Mouse (Mus musculus) CH12.LX (cell line): ENCODE measurements around the gene Ngfr. TPM values are rescaled to one million over a fixed set of nuclear protein-coding genes. Genes with fewer than 3 reads are reported as not detected.
A peak's percentile ranks its signal among the peaks of the same experiment; 100 is the strongest.

Experiments
- DNase-seq: peaks from one replicate; pipeline ENCODE4 v3.0.0-alpha.2; 2013; ENCODE audit errors: extremely low read depth
- H3K27ac ChIP-seq: 2 replicates; pipeline ENCODE4 v1.5.1; 2012; ENCODE audit warnings: low read depth, mild to moderate bottlenecking, control low read depth, moderate library complexity; ENCODE audit not compliant: insufficient read depth
- H3K27me3 ChIP-seq: replicated peaks from 2 replicates; pipeline ENCODE3; 2012; ENCODE audit warnings: inconsistent platforms
- H3K36me3 ChIP-seq, 2 experiments: replicated peaks in 1 of 2; 2 replicates each; pipeline versions ENCODE3 to v1.6.1; 2012; ENCODE audit warnings: inconsistent platforms in 1 of 2, low read length in 1 of 2, mild to moderate bottlenecking in 1 of 2, mixed read lengths in 1 of 2, moderate library complexity in 1 of 2; ENCODE audit not compliant: control insufficient read depth in 1 of 2, insufficient read depth in 1 of 2
- H3K4me1 ChIP-seq, 2 experiments: 2 replicates each; pipeline ENCODE4 v1.6.1; 2012; ENCODE audit warnings: inconsistent platforms in 1 of 2, moderate library complexity in 1 of 2; ENCODE audit not compliant: insufficient read depth in 2 of 2, control insufficient read depth in 1 of 2
- H3K4me2 ChIP-seq: 2 replicates; pipeline ENCODE4 v1.6.1; 2012; ENCODE audit warnings: low read depth, mild to moderate bottlenecking, control low read depth; ENCODE audit not compliant: poor library complexity, insufficient read depth, severe bottlenecking
- H3K4me3 ChIP-seq, 3 experiments: fragments of 150-350 bp in 1 of 3; sonication (generic) in 1 of 3; replicated peaks in 1 of 3; 2 replicates each; pipeline versions ENCODE3 to v1.5.1; 2011 to 2012; ENCODE audit warnings: low read depth in 2 of 3, low read length in 2 of 3, mild to moderate bottlenecking in 2 of 3, moderate library complexity in 2 of 3, control low read depth in 1 of 3, improper control_type of control experiment in 1 of 3, inconsistent platforms in 1 of 3, mixed read lengths in 1 of 3; ENCODE audit not compliant: poor library complexity in 1 of 3
- H3K79me2 ChIP-seq: replicated peaks from 2 replicates; pipeline ENCODE4 v1.6.1; 2012; ENCODE audit warnings: mild to moderate bottlenecking, moderate library complexity; ENCODE audit not compliant: control insufficient read depth, poor library complexity, insufficient read depth, severe bottlenecking; ENCODE audit errors: extremely low read depth
- H3K9ac ChIP-seq: 2 replicates; pipeline ENCODE4 v1.6.1; 2012; ENCODE audit warnings: low read depth, mild to moderate bottlenecking, control low read depth, moderate library complexity; ENCODE audit not compliant: insufficient read depth
- H3K9me3 ChIP-seq: replicated peaks from 2 replicates; pipeline ENCODE3; 2012; ENCODE audit warnings: low read length, inconsistent platforms, mixed read lengths
- BHLHE40 ChIP-seq: IDR thresholded peaks from 2 replicates; pipeline ENCODE4 v1.6.1; 2011; ENCODE audit warnings: mild to moderate bottlenecking, low read depth, low read length, improper control_type of control experiment
- CHD2 ChIP-seq: IDR thresholded peaks from 2 replicates; pipeline ENCODE4 v1.6.1; 2011; ENCODE audit warnings: low read length, improper control_type of control experiment
- CTCF ChIP-seq, 2 experiments: IDR thresholded peaks in 1 of 2; conservative IDR thresholded peaks in 1 of 2; 2 replicates each; pipeline ENCODE4 v1.5.1; 2011 to 2012; ENCODE audit warnings: low read depth in 2 of 2, low read length in 2 of 2, improper control_type of control experiment in 1 of 2, inconsistent platforms in 1 of 2, mild to moderate bottlenecking in 1 of 2, moderate library complexity in 1 of 2
- ETS1 ChIP-seq: conservative IDR thresholded peaks from 2 replicates; pipeline ENCODE4 v1.6.1; 2012; ENCODE audit warnings: low read depth, mild to moderate bottlenecking, inconsistent platforms, low read length, improper control_type of control experiment, moderate library complexity
- HCFC1 ChIP-seq: IDR thresholded peaks from 2 replicates; pipeline ENCODE4 v1.6.1; 2012; ENCODE audit warnings: low read depth, mild to moderate bottlenecking, inconsistent platforms, low read length, improper control_type of control experiment
- JUN ChIP-seq: IDR thresholded peaks from 2 replicates; pipeline ENCODE4 v1.6.1; 2011; ENCODE audit warnings: low read depth, mild to moderate bottlenecking, low read length, improper control_type of control experiment, moderate library complexity; ENCODE audit not compliant: insufficient read depth
- MAFK ChIP-seq: IDR thresholded peaks from 2 replicates; pipeline ENCODE4 v1.6.1; 2011; ENCODE audit warnings: low read length, improper control_type of control experiment; ENCODE audit not compliant: insufficient replicate concordance
- MEF2A ChIP-seq: IDR thresholded peaks from 2 replicates; pipeline ENCODE4 v1.6.1; 2014; ENCODE audit warnings: low read depth, mild to moderate bottlenecking, inconsistent platforms, low read length, improper control_type of control experiment, borderline replicate concordance
- MXI1 ChIP-seq: IDR thresholded peaks from 2 replicates; pipeline ENCODE4 v1.6.1; 2011; ENCODE audit warnings: mild to moderate bottlenecking, low read depth, low read length, improper control_type of control experiment
- NELFE ChIP-seq: IDR thresholded peaks from 2 replicates; pipeline ENCODE4 v1.6.1; 2011; ENCODE audit warnings: low read depth, low read length, improper control_type of control experiment
- RAD21 ChIP-seq: IDR thresholded peaks from 2 replicates; pipeline ENCODE4 v1.6.1; 2011; ENCODE audit warnings: low read depth, mild to moderate bottlenecking, low read length, improper control_type of control experiment, moderate library complexity
- UBTF ChIP-seq: IDR thresholded peaks from 2 replicates; pipeline ENCODE4 v1.6.1; 2012; ENCODE audit warnings: low read depth, mild to moderate bottlenecking, inconsistent platforms, low read length, improper control_type of control experiment, moderate library complexity
- USF1 ChIP-seq: IDR thresholded peaks from 2 replicates; pipeline ENCODE4 v1.6.1; 2014; ENCODE audit warnings: low read depth, mild to moderate bottlenecking, inconsistent platforms, low read length, improper control_type of control experiment
- ZC3H11A ChIP-seq: IDR thresholded peaks from 2 replicates; pipeline ENCODE4 v1.6.1; 2012; ENCODE audit warnings: low read depth, mild to moderate bottlenecking, inconsistent platforms, low read length, improper control_type of control experiment
- ZKSCAN1 ChIP-seq: IDR thresholded peaks from 2 replicates; pipeline ENCODE4 v1.6.1; 2012; ENCODE audit warnings: low read depth, inconsistent platforms, low read length, improper control_type of control experiment, borderline replicate concordance
- ZMIZ1 ChIP-seq: IDR thresholded peaks from 2 replicates; pipeline ENCODE4 v1.6.1; 2012; ENCODE audit warnings: low read depth, mild to moderate bottlenecking, inconsistent platforms, low read length, improper control_type of control experiment
- ZNF384 ChIP-seq: IDR thresholded peaks from 2 replicates; pipeline ENCODE4 v1.6.1; 2012; ENCODE audit warnings: low read depth, low read length, improper control_type of control experiment, inconsistent platforms
- dilution Hi-C: fragments of 300-500 bp; cut with MboI; formaldehyde crosslinking; loops from 2 replicates; pipeline ENCODE4 v1.14.3; 2020; ENCODE audit warnings: low sequenced_read_pairs; ENCODE audit not compliant: extremely low pct_unique_long_range_greater_than_20kb, extremely low pct_ligation_motif_present
- in situ Hi-C: fragments of 300-500 bp; cut with MboI; formaldehyde crosslinking; loops from 3 replicates; pipeline ENCODE4 v1.14.3; 2019; ENCODE audit warnings: low sequenced_read_pairs, low pct_ligation_motif_present, low pct_unique_long_range_greater_than_20kb, mixed read lengths
- polyA plus RNA-seq: library from polyadenylated mRNA; unstranded; fragments of >175 nt; gene quantifications from 2 replicates; pipeline ENCODE4 v1.2.1, GENCODE M21; 2012; ENCODE audit warnings: low read depth; ENCODE audit not compliant: insufficient read length
- total RNA-seq, 2 experiments: library from RNA; depleted of rRNA; stranded (reverse); fragments of 300-350 nt in 1 of 2; fragments of >200 nt in 1 of 2; gene quantifications; 2 replicates each; pipeline ENCODE4 v1.2.3; 2012 to 2014

Gene Ngfr
- total and polyA plus RNA-seq, 3 experiments: not detected

DNA sequence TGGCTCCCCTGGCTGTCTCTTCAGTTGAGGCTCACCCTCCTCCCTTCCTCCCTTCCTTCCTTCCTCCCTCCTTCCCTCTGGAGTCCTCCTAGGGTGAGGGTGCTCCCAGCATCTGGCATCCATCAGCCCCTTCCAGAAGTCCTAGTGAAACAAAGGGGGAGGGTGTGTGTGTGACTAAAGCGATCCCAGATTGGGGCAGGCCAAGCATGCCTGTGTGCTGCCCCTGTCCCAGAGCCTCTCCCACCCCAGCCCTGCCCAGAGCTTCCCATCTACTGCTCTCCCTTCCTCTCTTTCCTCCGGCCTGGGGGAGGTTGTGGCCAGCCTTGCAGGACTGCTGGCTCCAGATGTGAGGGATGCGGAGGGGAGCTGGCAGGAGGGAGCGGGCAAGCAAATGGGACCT is 43.8 kb upstream of the Ngfr start:
- in situ Hi-C loops (no loop called here), dilution Hi-C loops (no loop called here)

DNA sequence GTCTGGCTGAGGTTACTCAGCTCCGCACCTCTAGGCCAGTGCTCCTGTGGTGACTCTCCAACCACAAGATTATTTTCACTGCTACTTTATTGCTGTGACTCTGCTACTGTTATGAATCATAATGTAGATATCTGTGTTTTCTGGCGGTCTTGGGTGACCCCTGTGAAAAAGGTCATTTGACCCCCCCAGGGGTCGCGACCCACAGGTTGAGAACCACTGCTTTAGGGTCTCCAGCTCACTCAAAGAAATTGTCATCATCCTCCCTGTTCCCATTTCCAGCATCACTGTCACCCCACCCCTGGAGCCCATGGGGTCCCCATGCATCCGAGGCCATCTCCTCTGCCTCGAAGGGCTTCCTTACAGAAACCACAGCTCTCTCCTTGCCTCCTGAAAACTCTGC is 43.0 kb upstream of the Ngfr start:
- dilution Hi-C loops (no loop called here), in situ Hi-C loops (no loop called here)
- DNase-seq: no peak
- no peak overlapping the region for H3K27ac ChIP-seq
- TF ChIP-seq CHD2 (peak; percentile 66; the same call in 1 of the 2 replicates), MAFK (no peak)
- H3K27me3 ChIP-seq: peaks cover 95% of the 10 kb centered on the region
- no peaks in the 10 kb centered on the region for H3K4me1 ChIP-seq
- no peak overlapping the region for H3K9ac ChIP-seq
- no peak overlapping the region for H3K4me2 ChIP-seq
- no peaks in the 10 kb centered on the region for H3K9me3 ChIP-seq
- no peaks in the 10 kb centered on the region for H3K36me3 ChIP-seq
- no peaks in the 10 kb centered on the region for H3K79me2 ChIP-seq
- no peak overlapping the region for H3K4me3 ChIP-seq

More for the DNA sequence above, 43.8 kb upstream of the Ngfr start:
- no peaks in the 10 kb centered on the region for H3K4me1 ChIP-seq
- DNase-seq: no peak
- H3K27ac ChIP-seq: no peak overlapping the region
- H3K4me2 ChIP-seq: no peak overlapping the region
- H3K9me3 ChIP-seq: no peaks in the 10 kb centered on the region
- H3K9ac ChIP-seq: no peak overlapping the region
- H3K36me3 ChIP-seq: no peaks in the 10 kb centered on the region
- TF ChIP-seq ZNF384 (no peak), CHD2 (no peak)
- TF ChIP-seq, all 38 proteins: peak for 0
- no peak overlapping the region for H3K4me3 ChIP-seq
- H3K79me2 ChIP-seq: no peaks in the 10 kb centered on the region
- peaks cover 92% of the 10 kb centered on the region for H3K27me3 ChIP-seq

DNA sequence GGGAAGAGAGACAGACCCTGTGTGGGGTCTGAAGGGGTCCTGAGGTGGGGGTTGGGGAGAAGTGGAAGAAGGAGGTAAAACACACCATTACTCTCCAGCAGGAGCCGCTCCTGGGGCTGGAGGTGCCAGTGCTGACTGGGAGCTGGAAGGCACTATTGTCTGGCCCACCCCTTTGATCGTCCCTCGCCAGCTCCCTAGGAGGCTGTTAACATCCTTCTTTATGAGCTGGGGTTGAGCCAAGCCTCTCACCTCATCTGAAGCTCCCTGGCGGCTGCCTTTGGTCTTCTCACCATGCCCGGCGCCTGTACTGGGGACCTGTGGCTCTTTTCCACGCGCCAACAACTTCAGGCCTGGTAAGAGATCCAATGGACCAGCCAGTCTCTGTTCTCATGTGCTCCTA is 34.9 kb upstream of the Ngfr start:
- H3K36me3 ChIP-seq: no peaks in the 10 kb centered on the region
- H3K27ac ChIP-seq: no peak overlapping the region
- no peak overlapping the region for H3K9ac ChIP-seq
- dilution Hi-C loops (no loop called here), in situ Hi-C loops (no loop called here)
- no peaks in the 10 kb centered on the region for H3K4me1 ChIP-seq
- no peak overlapping the region for H3K4me3 ChIP-seq
- H3K79me2 ChIP-seq: no peaks in the 10 kb centered on the region
- H3K9me3 ChIP-seq: no peaks in the 10 kb centered on the region
- no peak for DNase-seq
- H3K4me2 ChIP-seq: no peak overlapping the region
- peaks cover 91% of the 10 kb centered on the region for H3K27me3 ChIP-seq
- TF ChIP-seq ETS1 (no peak), ZKSCAN1 (no peak), USF1 (no peak), CHD2 (no peak), ZC3H11A (no peak), CTCF (conservative IDR thresholded peaks at IDR 0.05 in 1 of 2, IDR thresholded peaks at IDR 0.05 in 1 of 2; ENCODE audit: low read depth in 2 of 2, low read length in 2 of 2) (no peak), ZMIZ1 (no peak), MEF2A (no peak), BHLHE40 (no peak), NELFE (no peak), JUN (no peak), RAD21 (no peak), UBTF (no peak), MXI1 (no peak), HCFC1 (no peak), ZNF384 (no peak)
